Mouse (Mus musculus) MEL (cell line): ENCODE measurements around the gene Olfr1358. TPM values are rescaled to one million over a fixed set of nuclear protein-coding genes. Genes with fewer than 3 reads are reported as not detected.
"Not testable (repeated sequence)": the region's sequence is repeated elsewhere in the genome, so short reads cannot be mapped to it uniquely, and the experiment has no call there.

Experiments used
- DNase-seq: peaks from one replicate; pipeline ENCODE4 v3.0.0; 2011; ENCODE audit warnings: low read depth, low spot score
- H3K27ac ChIP-seq: 2 replicates; pipeline ENCODE4 v1.5.1; 2012; ENCODE audit warnings: low read depth, mild to moderate bottlenecking, control low read depth, low read length, moderate library complexity; ENCODE audit not compliant: control insufficient read depth
- H3K27me3 ChIP-seq, 2 experiments: fragments of 150-350 bp in 1 of 2; sonication (generic) in 1 of 2; 2 replicates each; pipeline ENCODE4 v1.6.1; 2012; ENCODE audit warnings: low read length in 2 of 2, mild to moderate bottlenecking in 2 of 2, improper control_type of control experiment in 1 of 2, moderate library complexity in 1 of 2; ENCODE audit not compliant: insufficient read depth in 2 of 2, control insufficient read depth in 1 of 2
- H3K36me3 ChIP-seq, 2 experiments: 2 replicates each; pipeline ENCODE4 v1.6.1; 2012 to 2014; ENCODE audit warnings: low read length in 2 of 2, improper control_type of control experiment in 1 of 2, inconsistent platforms in 1 of 2, mild to moderate bottlenecking in 1 of 2; ENCODE audit not compliant: insufficient read depth in 2 of 2, control insufficient read depth in 1 of 2
- H3K4me1 ChIP-seq, 2 experiments: fragments of 150-350 bp in 1 of 2; sonication (generic) in 1 of 2; 2 replicates each; pipeline ENCODE4 v1.6.1; 2012; ENCODE audit warnings: low read length in 2 of 2, improper control_type of control experiment in 1 of 2, mild to moderate bottlenecking in 1 of 2; ENCODE audit not compliant: insufficient read depth in 2 of 2, control insufficient read depth in 1 of 2
- H3K4me3 ChIP-seq, 2 experiments: fragments of 150-350 bp in 1 of 2; sonication (generic) in 1 of 2; 2 replicates each; pipeline ENCODE4 v1.5.1; 2012; ENCODE audit warnings: low read depth in 2 of 2, low read length in 2 of 2, mild to moderate bottlenecking in 2 of 2, moderate library complexity in 2 of 2, control low read depth in 1 of 2, improper control_type of control experiment in 1 of 2; ENCODE audit not compliant: control insufficient read depth in 1 of 2, insufficient read depth in 1 of 2
- H3K79me2 ChIP-seq: 2 replicates; pipeline ENCODE4 v1.6.1; 2012; ENCODE audit warnings: mild to moderate bottlenecking, low read length, moderate library complexity; ENCODE audit not compliant: control insufficient read depth, poor library complexity, insufficient read depth
- H3K9ac ChIP-seq: 2 replicates; pipeline ENCODE4 v1.6.1; 2012; ENCODE audit warnings: low read depth, mild to moderate bottlenecking, control low read depth, low read length, moderate library complexity; ENCODE audit not compliant: control insufficient read depth, poor library complexity, severe bottlenecking
- H3K9me3 ChIP-seq: fragments of 150-350 bp; sonication (generic); replicated peaks from 2 replicates; pipeline ENCODE4 v1.6.1; 2012; ENCODE audit warnings: mild to moderate bottlenecking, low read length, improper control_type of control experiment, moderate library complexity; ENCODE audit not compliant: insufficient read depth
- CTCF ChIP-seq, 3 experiments: IDR thresholded peaks in 2 of 3; conservative IDR thresholded peaks in 1 of 3; 2 replicates each; pipeline ENCODE4 v1.5.1; 2011 to 2012; ENCODE audit warnings: low read length in 3 of 3, low read depth in 2 of 3, mild to moderate bottlenecking in 2 of 3, improper control_type of control experiment in 1 of 3, inconsistent platforms in 1 of 3, mixed read lengths in 1 of 3, moderate library complexity in 1 of 3; ENCODE audit not compliant: control insufficient read depth in 1 of 3, insufficient read depth in 1 of 3, poor library complexity in 1 of 3, severe bottlenecking in 1 of 3
- ELF1 ChIP-seq: IDR thresholded peaks from 2 replicates; pipeline ENCODE4 v1.6.1; 2014; ENCODE audit warnings: low read depth, mild to moderate bottlenecking, inconsistent platforms, low read length, improper control_type of control experiment, moderate library complexity
- GATA1 ChIP-seq: IDR thresholded peaks from 2 replicates; pipeline ENCODE4 v1.6.1; 2011; ENCODE audit warnings: low read depth, low read length, improper control_type of control experiment
- KAT2A ChIP-seq: conservative IDR thresholded peaks from 2 replicates; pipeline ENCODE4 v1.6.1; 2012; ENCODE audit warnings: low read depth, low read length, improper control_type of control experiment, inconsistent platforms
- MAFK ChIP-seq: IDR thresholded peaks from 2 replicates; pipeline ENCODE4 v1.6.1; 2011; ENCODE audit warnings: low read depth, mild to moderate bottlenecking, low read length, improper control_type of control experiment, borderline replicate concordance
- POLR2AphosphoS5 ChIP-seq: IDR thresholded peaks from 2 replicates; pipeline ENCODE4 v1.6.1; 2012; ENCODE audit warnings: low read depth, borderline replicate concordance, mild to moderate bottlenecking, inconsistent platforms, low read length, moderate library complexity, mixed read lengths
- RAD21 ChIP-seq: IDR thresholded peaks from 2 replicates; pipeline ENCODE4 v1.6.1; 2011; ENCODE audit warnings: mild to moderate bottlenecking, low read depth, low read length, improper control_type of control experiment
- RCOR1 ChIP-seq: IDR thresholded peaks from 2 replicates; pipeline ENCODE4 v1.6.1; 2012; ENCODE audit warnings: low read depth, mild to moderate bottlenecking, inconsistent platforms, low read length, improper control_type of control experiment
- SMC3 ChIP-seq: IDR thresholded peaks from 2 replicates; pipeline ENCODE4 v1.6.1; 2011; ENCODE audit warnings: low read depth, low read length, improper control_type of control experiment
- ZC3H11A ChIP-seq: IDR thresholded peaks from 2 replicates; pipeline ENCODE4 v1.6.1; 2012; ENCODE audit warnings: low read depth, mild to moderate bottlenecking, inconsistent platforms, low read length, improper control_type of control experiment
- ZKSCAN1 ChIP-seq: IDR thresholded peaks from 2 replicates; pipeline ENCODE4 v1.6.1; 2012; ENCODE audit warnings: low read depth, mild to moderate bottlenecking, inconsistent platforms, low read length, improper control_type of control experiment, moderate library complexity
- ZMIZ1 ChIP-seq: IDR thresholded peaks from 2 replicates; pipeline ENCODE4 v1.6.1; 2012; ENCODE audit warnings: low read depth, mild to moderate bottlenecking, inconsistent platforms, low read length, improper control_type of control experiment, moderate library complexity
- ZNF384 ChIP-seq: IDR thresholded peaks from 2 replicates; pipeline ENCODE4 v1.6.1; 2012; ENCODE audit warnings: low read depth, mild to moderate bottlenecking, inconsistent platforms, low read length, improper control_type of control experiment
- polyA plus RNA-seq, 2 experiments: library from polyadenylated mRNA; stranded (reverse) in 1 of 2; unstranded in 1 of 2; fragments of >175 nt in 1 of 2; fragments of >200 nt in 1 of 2; gene quantifications; 2 replicates each; pipeline versions ENCODE4 v1.2.1 to v1.2.4; 2012; ENCODE audit warnings: low replicate concordance in 2 of 2, low read depth in 1 of 2; ENCODE audit not compliant: insufficient read length in 2 of 2, insufficient read depth in 1 of 2, missing spikeins in 1 of 2
- total RNA-seq: library from RNA; depleted of rRNA; stranded (reverse); fragments of 300-350 nt; gene quantifications from 2 replicates; pipeline ENCODE4 v1.2.3, GENCODE M21; 2012

Gene Olfr1358
- total and polyA plus RNA-seq, 3 experiments: not detected

DNA sequence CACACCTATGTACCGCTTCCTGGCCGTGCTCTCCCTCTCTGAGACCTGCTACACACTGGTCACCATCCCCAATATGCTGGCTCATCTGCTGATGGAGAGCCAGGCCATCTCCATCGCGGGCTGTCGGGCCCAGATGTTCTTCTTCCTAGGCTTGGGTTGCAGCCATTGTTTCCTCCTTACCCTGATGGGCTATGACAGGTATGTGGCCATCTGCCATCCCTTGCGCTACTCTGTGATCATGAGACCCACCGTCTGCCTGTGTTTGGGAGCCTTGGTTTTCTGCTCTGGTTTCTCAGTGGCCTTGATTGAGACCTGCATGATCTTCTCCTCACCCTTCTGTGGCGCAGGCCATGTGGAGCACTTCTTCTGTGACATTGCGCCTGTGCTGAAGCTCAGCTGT is 2.6 kb downstream of the Olfr1358 start:
- no peak for DNase-seq

DNA sequence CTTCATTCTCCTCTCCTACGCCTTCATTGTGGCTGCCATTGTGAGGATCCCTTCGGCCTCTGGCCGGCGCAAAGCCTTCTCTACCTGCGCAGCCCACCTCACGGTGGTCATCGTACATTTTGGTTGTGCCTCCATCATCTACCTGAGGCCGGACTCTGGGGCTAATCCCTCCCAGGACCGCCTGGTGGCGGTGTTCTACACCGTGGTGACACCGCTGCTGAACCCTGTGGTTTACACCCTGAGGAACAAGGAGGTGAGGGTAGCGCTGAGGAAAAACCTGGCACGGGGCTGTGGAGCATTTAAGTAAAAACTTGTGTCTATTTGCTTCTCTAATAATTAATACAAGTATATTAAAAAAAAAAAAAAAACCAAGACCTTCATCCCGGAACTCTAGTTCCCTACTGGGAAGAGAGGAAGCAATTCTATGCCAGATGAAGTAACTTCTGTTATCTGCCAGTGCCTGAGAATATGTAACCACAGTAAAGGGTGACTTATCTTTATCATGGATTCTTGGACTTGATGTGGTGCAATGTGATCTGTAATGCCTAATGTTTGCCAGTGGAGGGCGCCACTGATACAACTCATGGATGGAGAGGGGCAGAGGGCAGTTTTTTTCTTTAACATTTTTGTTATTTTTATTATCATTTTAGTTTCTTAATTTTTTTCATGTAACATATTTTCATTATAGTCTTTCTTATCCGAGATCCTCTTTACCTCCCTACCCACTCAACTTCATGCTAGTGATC is 3.2 kb downstream of the Olfr1358 start:
- H3K27ac ChIP-seq: no peak overlapping the region
- no peaks in the 10 kb centered on the region for H3K9me3 ChIP-seq
- H3K36me3 ChIP-seq: no peaks in the 10 kb centered on the region
- H3K27me3 ChIP-seq: peaks cover 0 to 1% of the 10 kb centered on the region in 2 experiments; a peak in 1 of 4 replicates
- no peaks in the 10 kb centered on the region for H3K79me2 ChIP-seq
- peak; percentile 24; the same call in 1 of the 2 replicates for TF ChIP-seq ZC3H11A
- TF ChIP-seq GATA1: peak; percentile 48; the same call in 1 of the 2 replicates
- TF ChIP-seq RCOR1: no peak
- peak; percentile 58 for TF ChIP-seq SMC3
- no peak for TF ChIP-seq MAFK
- peak; percentile 59 for TF ChIP-seq RAD21
- TF ChIP-seq CTCF (IDR thresholded peaks at IDR 0.05 in 2 of 3, conservative IDR thresholded peaks at IDR 0.05 in 1 of 3; ENCODE audit: control insufficient read depth in 1 of 3, insufficient read depth in 1 of 3, low read depth in 2 of 3, low read length in 3 of 3, poor library complexity in 1 of 3, severe bottlenecking in 1 of 3): peak; percentile 45 to 68 (median 58); a peak in 5 of 6 replicates
- no peak for TF ChIP-seq ZMIZ1
- peak; percentile 54; the same call in 1 of the 2 replicates for TF ChIP-seq ZNF384
- TF ChIP-seq, all 39 proteins: peak for 6
- H3K9ac ChIP-seq: no peak overlapping the region
- H3K4me3 ChIP-seq: no peak overlapping the region
- H3K4me1 ChIP-seq: no peaks in the 10 kb centered on the region
- peak; percentile 55 for DNase-seq

More for the DNA sequence above, 2.6 kb downstream of the Olfr1358 start:
- H3K4me3 ChIP-seq: no peak overlapping the region
- peaks cover 0 to 1% of the 10 kb centered on the region in 2 experiments; a peak in 1 of 4 replicates for H3K27me3 ChIP-seq
- no peaks in the 10 kb centered on the region for H3K36me3 ChIP-seq
- no peak overlapping the region for H3K27ac ChIP-seq
- H3K9ac ChIP-seq: no peak overlapping the region
- H3K79me2 ChIP-seq: no peaks in the 10 kb centered on the region
- no peak for TF ChIP-seq ZKSCAN1
- no peak for TF ChIP-seq ELF1
- no peak for TF ChIP-seq SMC3
- TF ChIP-seq KAT2A: no peak
- no peak for TF ChIP-seq POLR2AphosphoS5
- no peaks in the 10 kb centered on the region for H3K9me3 ChIP-seq
- H3K4me1 ChIP-seq: no peaks in the 10 kb centered on the region

DNA sequence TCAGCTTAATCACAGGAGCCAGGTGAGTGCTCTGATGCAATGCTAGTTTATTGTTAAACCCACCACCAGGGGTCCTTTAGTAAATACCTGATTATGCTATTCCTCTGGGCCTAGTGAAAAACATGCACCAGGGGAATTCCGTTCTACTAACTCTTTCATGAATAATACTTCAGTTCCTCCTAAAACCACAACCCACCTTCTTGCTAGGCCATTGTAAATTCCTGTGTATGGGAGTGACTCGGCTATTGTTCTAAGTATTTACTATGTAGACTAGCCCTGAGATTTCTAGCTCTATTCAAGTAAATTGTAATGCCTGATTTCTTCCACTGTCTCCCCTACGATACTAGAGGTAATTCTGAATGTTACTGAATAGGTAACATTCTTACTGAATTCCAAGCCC is 7.8 kb downstream of the Olfr1358 start:
- H3K36me3 ChIP-seq, H3K79me2 ChIP-seq, H3K9me3 ChIP-seq, H3K4me1 ChIP-seq, H3K27me3 ChIP-seq, H3K27ac ChIP-seq, H3K9ac ChIP-seq, H3K4me3 ChIP-seq, DNase-seq: not testable (repeated sequence)
